Mouse (Mus musculus) cerebellum, adult 2 months (tissue): ENCODE measurements around the gene Tcap.

ENCODE experiments used
- CTCF ChIP-seq: fragments of 200-500 bp; IDR thresholded peaks from 2 replicates; pipeline ENCODE4 v1.5.1; 2011; ENCODE audit warnings: low read depth, mild to moderate bottlenecking, control low read depth, low read length, moderate library complexity, borderline replicate concordance; ENCODE audit not compliant: insufficient read depth
- POLR2A ChIP-seq: fragments of 200-500 bp; IDR thresholded peaks from 2 replicates; pipeline ENCODE4 v1.6.1; 2011; ENCODE audit warnings: low read length, control low read depth, borderline replicate concordance; ENCODE audit not compliant: insufficient read depth

GRCm38 (mm10) chr11:98373244-98373643, 10.4 kb upstream of the Tcap start:
- TF ChIP-seq POLR2A: no peak
- TF ChIP-seq CTCF: no peak
